Mouse (Mus musculus) T-helper 1 cell (primary cell): Measurements from ENCODE around the gene Shisa3.

Experiments used
- in situ Hi-C: fragments of 300-600 bp; cut with MboI, MseI; formaldehyde crosslinking; loops from one replicate; pipeline ENCODE4 v1.15.1; 2025; ENCODE audit warnings: high pct_unique_total_duplicates

Gene Shisa3

DNA sequence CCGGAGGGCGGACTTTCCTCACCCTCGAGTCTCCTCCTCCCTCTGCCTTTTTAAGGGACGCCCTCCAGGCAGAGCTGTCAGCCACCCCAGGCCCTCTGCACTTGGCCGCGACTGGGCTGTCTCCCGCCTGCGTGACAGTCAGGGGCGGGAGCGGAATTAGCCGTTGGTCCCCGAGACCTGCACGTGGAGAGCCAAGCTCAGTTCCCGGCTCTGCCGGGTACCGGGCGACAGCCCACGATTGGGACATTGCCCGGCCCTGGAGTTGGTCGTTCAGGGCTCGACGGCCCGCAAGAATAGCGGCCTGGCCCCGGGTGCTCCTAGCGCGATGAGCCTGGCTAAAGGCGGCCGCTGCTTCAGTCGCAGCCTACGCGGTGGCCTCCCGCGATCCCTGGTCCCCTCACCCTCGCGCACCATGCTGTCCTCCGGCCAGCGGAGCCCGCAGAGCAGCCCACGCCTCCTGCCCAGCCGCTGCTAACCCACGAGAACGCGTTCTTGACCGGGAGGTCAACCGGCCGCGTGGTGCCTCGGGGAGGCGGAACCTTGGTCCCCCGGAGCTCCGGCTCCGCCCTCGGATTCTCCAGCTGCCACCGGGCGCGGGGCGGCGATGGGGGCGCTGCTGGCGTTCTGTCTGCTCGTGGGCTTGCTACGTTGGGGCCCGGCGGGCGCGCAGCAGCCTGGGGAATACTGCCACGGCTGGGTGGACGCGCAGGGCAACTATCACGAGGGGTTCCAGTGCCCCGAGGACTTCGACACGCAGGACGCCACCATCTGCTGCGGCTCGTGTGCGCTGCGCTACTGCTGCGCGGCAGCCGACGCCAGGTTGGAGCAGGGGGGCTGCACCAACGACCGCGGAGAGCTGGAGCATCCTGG lies at the start of gene Shisa3:
TSS of gene Shisa3 (plus strand) at position 79 of the 870 bp plus-strand sequence.
- in situ Hi-C loops, result no loop called here

DNA sequence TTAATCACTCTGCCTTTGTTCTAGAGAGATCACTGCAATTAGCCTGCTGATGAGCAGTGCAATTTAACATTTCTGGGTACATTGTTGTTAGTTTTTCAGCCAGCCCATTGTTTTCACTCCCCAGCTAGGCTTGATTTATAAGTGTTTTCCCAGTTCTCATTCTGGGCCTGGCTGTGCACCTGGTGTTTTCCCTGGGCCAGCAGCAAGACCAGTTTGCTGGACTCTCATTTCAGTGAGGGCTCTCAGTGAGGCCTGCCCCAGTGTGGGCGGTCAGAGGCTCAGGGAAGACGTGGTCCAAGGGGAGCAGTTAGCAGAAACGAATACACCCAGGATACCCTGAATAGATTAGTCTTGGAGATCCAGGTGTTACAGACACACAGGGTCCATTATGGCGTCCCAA lies 49.0 kb upstream of the Shisa3 start:
- in situ Hi-C loops, result no loop called here

DNA sequence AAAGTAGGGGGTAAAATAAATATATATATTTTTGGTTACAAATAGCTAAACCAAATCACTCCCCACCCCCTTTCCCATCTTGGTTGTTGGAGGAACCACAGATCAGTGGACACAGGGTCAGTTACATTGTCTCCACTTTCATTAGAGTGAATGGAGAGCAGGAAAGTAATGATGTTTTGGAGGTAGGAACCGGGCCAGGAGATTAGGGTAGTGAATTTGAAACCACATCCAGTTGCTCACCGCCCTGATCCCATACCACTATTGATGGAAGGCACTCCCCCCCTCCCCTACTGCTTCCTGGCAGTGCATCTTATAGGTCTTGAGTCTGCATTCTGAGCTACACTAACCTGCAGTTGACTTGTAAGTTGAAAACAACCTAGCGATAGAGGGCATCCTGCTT lies 48.6 kb upstream of the Shisa3 start:
- in situ Hi-C loops, result no loop called here

DNA sequence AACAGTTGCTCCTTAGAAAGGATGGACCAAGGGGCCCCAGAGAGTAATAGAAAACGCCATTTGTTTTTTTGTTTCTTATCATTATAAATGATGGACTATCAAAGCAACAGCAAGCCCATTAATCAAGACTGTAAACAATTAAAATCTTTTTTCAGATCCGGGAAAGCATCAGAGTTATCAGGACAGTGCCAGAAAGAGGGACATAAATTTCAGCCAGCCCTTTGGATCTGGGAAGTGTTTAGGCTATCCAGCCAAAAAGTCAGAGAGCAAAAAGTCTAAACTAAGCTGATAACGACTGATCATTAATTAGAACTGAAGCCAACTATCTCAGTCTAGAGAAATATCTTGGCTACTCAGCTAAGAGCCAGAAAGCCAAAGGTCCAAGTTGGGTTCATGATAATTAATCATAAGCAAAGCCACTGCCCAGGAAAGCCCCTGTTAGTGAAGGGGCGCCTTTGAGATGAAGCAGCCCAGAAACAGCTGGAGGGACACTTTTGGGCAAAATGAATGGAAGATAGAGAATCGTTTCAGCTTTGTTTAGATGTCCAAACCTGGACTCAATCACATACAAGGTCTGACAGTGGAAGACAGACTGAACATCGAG lies 35.0 kb upstream of the Shisa3 start:
- in situ Hi-C loops, result no loop called here

DNA sequence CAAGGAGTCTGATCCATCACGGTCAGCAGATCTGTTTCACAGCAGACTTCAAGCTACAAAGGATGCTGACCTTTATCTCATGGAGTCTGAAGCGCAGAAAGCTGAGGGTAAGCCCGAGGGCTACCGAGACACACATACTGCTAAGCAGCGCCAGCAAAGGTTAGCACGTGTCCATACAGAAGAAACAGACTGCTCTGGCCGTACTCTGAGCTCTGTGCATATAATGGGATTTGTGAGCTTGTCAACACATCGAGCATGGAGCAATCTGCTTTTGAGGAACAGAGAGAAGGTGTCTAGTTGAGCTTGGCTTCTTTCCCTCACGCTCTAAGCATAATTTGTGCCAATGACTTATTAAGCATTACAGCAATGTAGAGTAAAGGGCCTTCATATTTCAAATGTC lies 33.6 kb upstream of the Shisa3 start:
- in situ Hi-C loops, result no loop called here

DNA sequence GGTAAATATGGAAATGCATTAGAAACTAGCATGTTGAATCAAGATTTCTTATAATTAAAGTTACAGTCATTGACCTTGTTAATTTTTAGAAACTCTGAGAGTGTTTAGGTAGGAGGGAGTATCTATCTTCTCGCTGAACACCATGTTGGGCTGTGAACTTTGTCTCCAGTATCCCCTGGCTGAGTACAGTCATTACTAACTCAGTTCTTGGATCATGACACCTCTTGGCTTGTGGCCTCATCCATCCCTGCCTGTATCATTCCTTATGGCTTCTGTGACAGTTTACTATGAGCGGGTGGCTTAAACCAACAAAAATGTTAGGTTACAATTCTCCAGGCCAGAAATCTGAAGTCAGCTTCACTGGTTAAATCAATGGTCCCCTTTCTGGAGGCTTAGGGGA lies 32.0 kb upstream of the Shisa3 start:
- in situ Hi-C loops, result no loop called here

DNA sequence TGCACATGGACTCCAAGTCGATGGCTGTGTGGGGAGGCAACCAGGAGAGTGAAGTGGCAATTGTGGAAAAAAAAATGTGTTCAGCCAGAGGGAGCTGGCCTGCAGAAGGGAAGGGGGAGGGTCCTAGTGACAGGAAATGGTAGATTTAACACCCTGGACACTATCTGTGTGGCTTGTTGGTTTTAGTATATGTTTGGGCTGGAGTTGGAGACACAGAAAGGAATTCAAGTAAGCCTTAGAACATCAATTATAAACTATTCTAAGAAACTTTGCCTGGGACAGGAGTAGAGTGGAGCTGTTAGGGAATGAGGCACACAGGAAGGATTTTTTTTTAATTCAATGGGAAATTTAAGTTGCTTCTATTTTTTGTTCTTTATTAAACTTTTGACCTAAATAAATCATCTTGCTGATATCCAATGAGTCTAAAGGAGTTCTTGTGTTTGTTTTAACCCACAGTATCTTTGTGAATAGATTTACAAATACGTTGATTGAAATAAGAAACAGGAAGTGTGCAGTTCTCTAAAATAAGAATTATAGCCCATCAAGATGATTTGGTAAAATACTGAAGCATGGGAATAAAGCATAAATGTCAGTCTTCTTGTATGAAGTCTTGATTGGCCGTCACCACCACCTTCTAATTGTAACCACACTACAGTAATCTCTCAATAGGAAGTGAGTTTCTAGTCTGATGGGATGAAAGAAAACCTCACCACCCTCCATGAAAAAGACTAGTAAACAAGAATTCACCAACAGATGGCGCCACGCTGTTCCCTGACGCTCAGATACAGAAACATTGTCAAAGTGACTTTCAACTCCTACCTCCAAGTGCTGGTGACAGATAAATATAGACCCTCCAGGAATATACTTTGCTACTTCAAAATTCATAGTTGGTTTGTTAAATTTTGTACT lies 27.7 kb upstream of the Shisa3 start:
- in situ Hi-C loops, result no loop called here

DNA sequence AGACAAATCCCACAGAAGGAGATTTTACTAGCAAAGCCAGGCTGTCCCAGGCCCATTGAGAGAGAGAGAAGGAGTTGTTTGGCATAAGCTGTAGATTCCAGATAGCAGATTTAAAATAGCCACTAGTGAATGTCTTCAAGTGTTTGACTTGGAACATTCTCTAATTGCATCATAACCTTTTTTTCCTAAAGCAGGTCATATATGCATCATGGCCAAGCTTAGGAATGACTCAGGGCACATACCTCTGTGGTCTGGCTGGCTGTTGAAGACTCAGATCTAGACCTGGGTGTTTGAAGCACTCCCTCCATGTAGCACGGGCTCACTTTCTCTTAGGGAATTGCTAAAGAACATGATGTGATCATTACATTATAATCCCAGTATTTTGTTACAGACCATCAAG lies 12.6 kb upstream of the Shisa3 start:
- in situ Hi-C loops, result no loop called here

DNA sequence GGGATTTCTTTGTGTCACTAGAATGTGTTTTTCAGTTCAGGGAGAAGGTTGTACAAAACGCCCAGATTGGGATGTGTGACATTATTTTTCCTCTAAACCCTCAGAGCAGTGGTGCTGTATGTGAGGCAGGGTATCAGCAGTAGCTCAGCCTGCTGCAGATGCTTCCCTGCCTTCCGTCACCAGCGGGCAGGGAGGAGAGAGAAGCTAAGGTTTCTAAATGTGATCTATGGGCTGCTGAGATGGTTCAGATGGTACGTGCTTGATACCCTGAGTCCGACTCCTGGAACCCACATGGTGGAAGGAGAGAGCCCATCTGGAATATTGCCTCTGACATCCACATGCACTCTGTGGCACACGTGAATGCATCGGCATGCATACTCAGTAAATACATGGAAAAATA lies 12.1 kb upstream of the Shisa3 start:
- in situ Hi-C loops, result no loop called here

DNA sequence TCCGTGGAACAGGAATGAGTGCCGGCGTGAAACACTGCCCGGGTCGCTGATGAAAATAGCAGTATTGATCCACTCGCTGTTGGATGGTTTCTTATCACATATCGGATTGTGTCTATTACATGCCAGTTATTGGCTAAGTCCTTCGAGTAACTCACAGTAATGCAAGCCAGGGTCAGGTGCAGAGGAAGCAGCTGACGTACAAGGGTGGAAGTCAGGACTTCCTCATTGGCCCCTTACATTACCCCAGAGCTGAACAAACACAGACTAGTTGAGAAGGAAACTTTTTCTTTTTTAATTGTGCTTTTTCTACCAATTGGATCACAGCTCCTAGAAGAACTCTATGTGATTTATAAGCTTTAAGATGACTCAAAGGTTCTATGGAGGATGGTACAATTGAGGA lies 7.7 kb upstream of the Shisa3 start:
- in situ Hi-C loops, result no loop called here

DNA sequence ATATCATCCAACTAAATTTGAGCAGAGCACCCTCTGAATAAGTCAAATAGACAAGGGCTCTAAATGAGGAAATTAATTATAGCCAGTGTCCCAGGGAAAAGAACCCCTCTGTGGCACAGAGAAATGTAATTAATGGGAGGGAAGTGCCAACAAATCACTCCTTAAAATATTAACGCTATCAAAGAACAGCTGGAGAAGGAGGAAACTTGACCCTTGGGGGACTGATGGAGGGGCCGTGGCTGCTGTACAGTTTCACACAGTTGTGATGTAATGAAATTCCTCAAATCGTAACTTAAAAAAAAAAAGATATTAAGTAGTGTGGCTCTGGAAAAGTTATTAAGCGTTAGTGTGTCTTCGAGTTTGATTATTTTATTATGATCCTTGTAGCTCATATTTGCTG lies 1.7 kb upstream of the Shisa3 start:
- in situ Hi-C loops, result no loop called here

DNA sequence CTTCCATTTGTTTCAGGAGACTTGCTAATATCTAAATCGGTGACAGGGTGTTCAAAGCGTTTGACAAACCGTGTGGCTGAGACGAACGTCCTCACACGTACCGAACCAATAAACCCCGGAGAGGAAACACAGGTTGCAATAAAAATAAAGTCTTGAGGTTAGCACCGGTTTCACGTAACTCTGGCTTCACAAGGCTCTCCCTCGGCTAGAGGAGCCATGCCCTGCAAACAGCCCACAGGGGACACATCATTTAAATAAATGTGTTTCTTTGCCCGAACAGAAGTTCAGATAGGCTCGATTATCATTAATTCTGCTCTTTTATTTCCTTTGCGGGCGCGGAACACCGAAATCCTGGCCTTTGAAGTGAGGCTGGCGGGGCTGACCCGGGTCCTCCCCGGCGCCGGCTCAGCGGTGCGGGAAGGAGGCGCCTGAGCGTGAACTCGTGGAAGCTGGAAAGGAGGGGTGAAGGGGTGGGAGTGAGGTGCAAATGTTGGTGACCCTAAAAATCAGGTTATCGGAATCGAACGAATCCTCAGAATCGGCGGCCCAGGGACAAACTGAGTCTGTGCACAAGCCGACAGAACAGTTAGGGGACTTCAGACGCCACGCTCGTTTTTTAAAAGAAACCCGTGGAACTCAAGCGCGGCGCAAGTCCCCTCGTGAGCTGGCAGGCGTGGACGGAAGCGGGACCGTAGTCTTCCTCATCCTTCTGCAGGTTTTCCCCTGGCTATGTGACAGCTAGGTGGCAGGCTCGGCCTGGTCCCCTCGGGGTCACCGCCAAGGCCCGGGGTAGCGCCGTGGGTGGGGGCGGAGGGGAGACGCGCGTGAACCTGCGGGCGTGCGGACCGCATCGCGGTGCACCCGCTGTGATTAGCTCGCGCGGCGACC lies 522 bp upstream of the Shisa3 start:
- in situ Hi-C loops, result no loop called here

DNA sequence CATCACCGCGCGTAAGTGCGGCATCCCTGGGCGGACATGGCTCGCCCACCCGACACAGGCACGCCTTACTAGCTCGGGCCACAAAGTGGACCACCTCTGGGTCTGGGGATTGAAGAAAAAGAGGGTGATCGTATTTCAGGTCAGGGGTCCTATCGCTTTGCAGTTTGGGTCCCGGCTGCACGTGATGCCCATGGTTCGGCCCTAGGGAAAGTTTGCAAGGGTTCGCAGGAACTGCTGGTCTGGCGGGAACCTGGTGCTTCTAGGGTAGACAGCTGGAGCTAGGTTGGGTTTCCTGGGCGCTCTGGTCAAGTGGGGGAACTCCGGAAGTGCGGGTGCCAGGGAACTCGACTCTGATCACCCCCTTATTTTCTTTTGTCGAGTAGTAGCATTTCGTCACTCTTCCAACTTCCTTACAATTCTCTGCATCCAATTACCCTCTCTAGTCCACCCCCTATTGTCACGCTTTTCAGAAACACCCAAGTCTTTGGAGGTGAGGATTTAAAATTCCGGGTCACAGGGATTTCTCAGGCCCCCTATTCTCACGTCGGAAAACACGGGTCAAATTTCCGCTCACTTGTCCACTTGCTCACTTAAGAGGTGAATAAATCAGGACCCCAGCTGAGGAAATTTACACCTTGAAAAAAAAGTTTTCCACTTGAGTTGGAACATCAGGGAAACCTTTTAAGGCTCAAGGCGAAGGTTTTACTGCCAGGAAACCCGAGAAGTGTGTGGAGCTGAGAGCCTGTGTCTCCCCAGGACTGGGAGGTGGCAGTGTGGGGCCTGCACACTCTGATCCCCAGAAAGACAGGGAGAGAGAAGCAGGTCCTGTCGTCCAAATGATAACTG lies 1.2 kb downstream of the Shisa3 start:
- in situ Hi-C loops, result no loop called here

DNA sequence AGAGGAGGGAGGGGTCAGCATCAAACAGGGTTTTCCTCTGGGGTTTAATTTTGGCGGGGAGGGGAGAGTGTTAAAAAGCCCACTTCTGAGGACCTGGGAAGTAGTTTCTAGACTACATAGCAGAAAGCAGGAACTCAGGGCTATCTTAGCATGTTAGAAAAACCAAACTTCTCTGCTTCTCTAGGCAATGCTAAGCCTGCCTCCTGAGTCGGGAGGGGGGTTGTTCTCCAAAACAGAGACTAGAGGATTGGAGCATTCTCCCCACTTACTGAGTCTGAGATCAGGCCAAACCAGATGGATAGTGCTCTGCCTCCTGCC lies 1.8 kb downstream of the Shisa3 start:
- in situ Hi-C loops, result no loop called here

DNA sequence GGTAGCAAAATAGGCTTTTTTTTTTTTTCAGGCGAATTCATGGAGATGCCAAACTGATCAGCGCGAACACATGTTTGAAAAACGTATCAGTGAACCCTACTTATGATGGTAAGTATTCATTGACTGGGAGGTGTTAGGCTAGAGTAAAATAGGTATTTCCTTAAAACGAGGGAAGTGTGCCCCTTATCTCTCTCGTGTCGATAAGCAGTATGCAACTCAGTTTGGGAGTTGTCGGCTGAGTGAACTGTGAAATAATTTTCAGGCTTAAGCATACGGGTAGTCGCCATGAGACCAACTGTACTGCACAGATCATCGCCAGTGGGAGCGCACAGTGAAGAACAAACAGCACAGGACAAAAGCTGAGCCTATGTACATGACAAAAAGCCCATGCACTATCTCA lies 13.5 kb downstream of the Shisa3 start:
- in situ Hi-C loops, result no loop called here

DNA sequence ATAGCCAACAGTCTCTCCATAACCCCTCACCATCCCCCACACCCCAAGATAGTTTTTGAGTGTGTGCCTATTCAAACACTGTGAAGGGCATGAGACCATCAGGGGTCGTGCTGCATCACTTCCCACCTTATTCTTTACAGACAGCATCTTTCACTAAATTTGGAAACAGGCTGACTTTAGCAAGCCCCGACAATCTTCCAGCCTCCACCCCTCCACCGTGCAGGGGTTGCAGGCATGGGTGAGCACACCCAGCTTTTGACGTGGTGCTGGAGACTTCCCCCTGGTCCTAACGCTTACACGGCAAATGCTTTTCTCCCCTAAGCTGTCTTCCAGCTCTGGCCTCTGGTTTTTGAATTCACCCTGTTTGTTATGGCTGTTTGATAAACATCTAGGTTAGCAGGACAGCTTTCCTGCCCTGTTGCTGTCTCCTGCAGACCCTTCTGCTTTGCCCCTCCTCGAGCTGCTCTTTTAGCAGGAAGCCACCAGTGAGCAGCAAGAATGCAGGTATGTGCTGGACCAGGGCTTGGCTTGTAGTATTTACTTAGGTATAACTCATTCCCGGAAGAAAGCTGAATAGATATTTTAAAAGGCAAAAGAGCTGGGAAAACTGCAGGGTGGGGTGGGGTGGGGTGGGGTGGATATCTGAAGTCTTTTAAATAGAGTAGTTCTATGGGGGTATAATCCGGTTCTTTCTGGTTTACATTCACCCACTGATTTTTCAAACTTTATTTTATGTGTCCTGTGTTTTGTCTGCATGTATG lies 20.7 kb downstream of the Shisa3 start:
- in situ Hi-C loops, result no loop called here

DNA sequence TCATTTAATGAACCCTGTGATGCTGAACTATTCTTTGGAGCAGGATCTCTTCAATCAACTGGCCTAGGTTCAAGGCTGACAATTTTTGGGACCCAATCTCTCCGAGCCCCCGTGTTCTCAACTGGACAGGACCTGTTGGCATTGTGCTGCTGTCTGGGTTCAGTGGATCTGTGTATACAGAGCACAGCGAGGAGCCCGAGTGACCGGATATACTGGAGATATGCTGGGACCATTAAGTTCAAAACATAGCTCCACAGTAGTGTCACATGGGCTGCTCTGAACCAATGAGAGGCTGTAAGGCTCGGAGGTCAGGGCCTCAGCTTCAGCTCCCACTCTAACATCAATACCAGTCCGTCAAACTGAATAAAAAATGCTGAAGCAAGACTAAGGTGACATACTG lies 21.8 kb downstream of the Shisa3 start:
- in situ Hi-C loops, result no loop called here

DNA sequence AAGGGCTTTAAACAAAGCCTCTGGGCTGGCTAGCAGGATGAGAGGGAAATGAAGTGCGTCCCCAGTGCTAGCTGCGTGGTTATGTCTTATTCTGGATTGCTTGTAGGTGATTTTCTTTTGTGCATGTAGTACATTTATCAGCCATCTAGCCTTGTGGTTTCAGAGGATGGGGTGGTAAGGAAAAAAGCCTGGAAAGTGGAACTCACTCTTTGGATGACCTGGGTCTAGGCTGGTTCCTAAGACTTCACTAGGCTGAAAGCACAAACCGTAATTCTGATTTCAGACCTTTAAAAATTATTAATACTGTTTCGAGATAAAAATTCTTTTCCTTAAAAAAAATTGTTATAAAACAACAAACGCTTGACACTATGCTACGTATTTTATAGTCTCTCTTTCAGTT lies 22.2 kb downstream of the Shisa3 start:
- in situ Hi-C loops, result no loop called here

DNA sequence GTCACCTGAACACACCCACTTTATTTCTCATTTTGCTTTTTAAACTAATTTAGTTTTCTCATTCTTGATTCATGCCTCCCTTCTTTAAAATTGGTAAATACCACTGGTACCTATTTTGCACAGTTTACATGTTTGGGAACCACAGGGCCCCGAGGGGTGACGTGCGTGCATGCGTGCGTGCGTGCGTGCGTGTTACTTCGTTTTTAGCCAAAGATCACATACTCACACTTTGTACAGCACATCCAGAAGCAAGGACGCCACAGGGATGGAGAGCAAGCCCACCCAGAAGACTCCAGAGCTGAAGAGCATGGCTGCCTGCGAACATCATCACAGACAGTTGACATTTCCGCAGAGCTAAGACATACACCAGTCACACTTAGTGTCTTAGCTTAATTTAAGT lies 23.6 kb downstream of the Shisa3 start:
- in situ Hi-C loops, result no loop called here
